Mouse (Mus musculus) regulatory T cell (primary cell): ENCODE data around the gene Lpcat1.

Experiments used
- in situ Hi-C: fragments of 300-600 bp; cut with MboI, MseI; formaldehyde crosslinking; loops from one replicate; pipeline ENCODE4 v1.15.1; 2025; ENCODE audit warnings: high pct_unique_total_duplicates

The Lpcat1 gene

DNA sequence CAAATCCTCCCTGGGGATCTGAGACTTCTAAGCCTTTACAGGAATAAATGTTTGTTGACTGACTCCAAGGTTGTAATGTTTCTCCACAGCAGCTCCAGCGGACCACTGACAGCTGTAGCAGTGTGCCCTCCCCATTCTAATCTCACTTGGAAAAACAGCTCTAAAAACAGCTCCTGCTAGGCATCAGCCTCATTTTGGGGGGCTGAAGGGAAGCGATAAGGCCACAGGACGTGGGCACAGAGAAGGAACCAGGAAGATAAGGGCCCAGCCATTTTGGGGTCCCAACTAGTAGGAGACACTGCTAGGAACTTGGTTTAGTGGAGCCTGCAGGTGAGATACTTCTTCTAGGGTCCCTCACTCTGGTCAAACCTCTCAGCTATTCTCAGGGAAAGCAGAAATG, 68.3 kb downstream of the Lpcat1 start:
- in situ Hi-C loops = no loop called here

- in situ Hi-C loops = no loop called here
Observed at GRCm38 (mm10) chr13:73536403-73536821, 69.4 kb downstream of the Lpcat1 start, which contains the start of gene Slc6a3. Gene Slc6a3, plus strand, starts transcription at chr13:73536747.

- in situ Hi-C loops = no loop called here
Observed at GRCm38 (mm10) chr13:73536824-73537223, 69.8 kb downstream of the Lpcat1 start.

DNA sequence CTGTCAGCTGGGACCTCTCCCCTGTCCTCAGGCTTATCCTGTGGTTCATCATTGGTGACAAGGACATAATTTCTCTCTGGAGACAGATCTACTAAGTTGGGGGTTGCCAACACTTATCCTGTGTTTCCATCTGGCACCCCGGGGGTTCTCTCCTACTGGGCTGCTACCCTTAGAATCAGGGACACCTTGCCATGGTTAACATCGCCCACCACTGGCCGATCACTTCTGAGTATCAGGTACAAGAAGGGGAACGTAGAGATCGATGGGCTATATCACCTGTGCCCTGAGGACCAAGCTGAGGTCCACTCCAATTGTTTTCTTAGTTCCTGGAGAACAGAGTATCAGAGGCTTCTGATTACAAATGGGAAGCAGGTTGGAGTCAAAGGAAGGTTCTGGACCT, 97.2 kb downstream of the Lpcat1 start:
- in situ Hi-C loops = no loop called here
